ENCODE assay signal across 8 mouse cellular contexts in the genomic region with DNA sequence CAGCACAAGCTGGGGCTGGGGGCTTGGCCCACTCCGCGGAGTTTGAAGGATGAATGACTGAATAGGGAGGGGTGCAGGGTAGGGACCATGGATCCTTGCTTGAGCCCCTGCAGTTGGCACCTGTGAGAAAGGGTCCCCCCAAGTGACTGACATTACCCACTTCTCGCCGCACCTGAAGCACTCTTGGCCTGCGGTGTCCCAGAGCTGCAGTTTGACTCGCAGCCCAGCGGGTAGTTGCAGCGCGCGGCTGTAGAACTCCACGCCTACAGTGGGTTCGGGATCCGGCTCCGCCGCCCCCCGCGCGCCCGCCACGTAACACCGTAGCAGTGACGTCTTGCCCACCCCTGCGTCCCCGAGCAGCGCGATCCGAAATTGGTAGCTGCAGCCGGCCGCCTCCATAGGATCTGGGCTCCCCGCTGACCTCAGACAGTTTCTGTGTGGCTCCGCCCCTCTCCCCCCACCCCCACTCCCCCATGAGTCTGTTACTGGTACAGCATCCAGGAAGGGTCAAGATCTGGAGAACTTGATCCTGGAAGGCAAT. TPM values are rescaled to one million over a fixed set of nuclear protein-coding genes. Genes with fewer than 3 reads are reported as not detected.
A peak's percentile ranks its signal among the peaks of the same experiment; 100 is the strongest.
DNase-seq lines count a peak whose midpoint lies in the region; ATAC-seq and TF ChIP-seq lines count a peak whose summit lies in the region.

A gene (minus strand): TSS at position 447 of the 541 bp plus-strand sequence.

- no peaks in the 10 kb centered on the region for H3K27me3 ChIP-seq in hindbrain, postnatal 0 days (ENCODE audit: insufficient read depth, low read length)

- H3K36me3 ChIP-seq in hindbrain, postnatal 0 days (ENCODE audit: insufficient read depth, low read length), result no peaks in the 10 kb centered on the region

- H3K27ac ChIP-seq in hindbrain, postnatal 0 days, result peak within 1 kb of the TSS; percentile 51

- peak within 1 kb of the TSS; percentile 62 for H3K4me2 ChIP-seq in hindbrain, postnatal 0 days (ENCODE audit: low read depth, low read length)

- peak within 1 kb of the TSS; percentile 53 for H3K9ac ChIP-seq in hindbrain, postnatal 0 days (replicated peaks; ENCODE audit: low read length)

- ATAC-seq in activated CD4-positive, CD25-positive, alpha-beta regulatory T cell, adult 4 months, result peak; percentile 67
- peak; percentile 87 for ATAC-seq in hindbrain, postnatal 0 days
- ATAC-seq in megakaryocyte-erythroid progenitor cell, adult 5-6 weeks (replicated peaks; ENCODE audit: low FRiP score, low TSS enrichment, poor library complexity, severe bottlenecking), result peak; percentile 73

- no peaks in the 10 kb centered on the region for H3K4me1 ChIP-seq in hindbrain, postnatal 0 days (ENCODE audit: insufficient read depth, low read length)

- intact Hi-C loops in gastrocnemius, postnatal 14 days (cut with DNase I; ENCODE audit: low total_unique reads), result no loop called here
- intact Hi-C loops in left cerebral cortex, postnatal 36 days (cut with DNase I), result loop anchor here (10.0 kb wide), 1 partner anchor 212 kb away; a partner anchor contains a TSS

- H3K9me3 ChIP-seq in hindbrain, postnatal 0 days (ENCODE audit: low read length), result no peaks in the 10 kb centered on the region

- peak within 1 kb of the TSS; percentile 43 for H3K4me3 ChIP-seq in hindbrain, postnatal 0 days (ENCODE audit: low read length)

- no peak; the same call in 1 of the 2 replicates for TF ChIP-seq CTCF in hindbrain, postnatal 0 days (IDR thresholded peaks at IDR 0.05; ENCODE audit: low read depth)

- DNase-seq in embryo, embryonic 10 days (ENCODE audit: low spot score), result peak; percentile 76
- DNase-seq in gastrocnemius, postnatal 14 days, result peak; percentile 54
- DNase-seq in hindbrain, postnatal 0 days (ENCODE audit: low spot score), result peak; percentile 71
- peak; percentile 64 to 78 for DNase-seq in left cerebral cortex, postnatal 36 days (ENCODE audit: low spot score in 2 of 2)
- peak; percentile 59 for DNase-seq in right cerebral cortex, postnatal 4 days
- peak; percentile 52 to 72 for DNase-seq in urinary bladder, postnatal 4 days (ENCODE audit: low spot score in 2 of 2)

- WGBS in hindbrain, postnatal 0 days, result 1% methylated on average over 31 of the region's 31 CpGs

RNA-seq across cellular contexts. Expression of the gene that starts here (rescaled TPM):
- not detected for polyA plus RNA-seq in activated CD4-positive, CD25-positive, alpha-beta regulatory T cell, adult 4 months (2017; shearing (Covaris generic))
- total RNA-seq in gastrocnemius, postnatal 14 days (2021), result under 1 TPM in 1 of 2 experiments, not detected in 1; 0.94 TPM
- 4.9 and 5.4 TPM in 2 replicates for total RNA-seq in hindbrain, postnatal 0 days (2014; rRNA removed)
- 5.1 and 5.9 TPM in 2 replicates for polyA plus RNA-seq in hindbrain, postnatal 0 days (2015; fragmentation: Nextera tagmentation; extraction: Ambion mirVana)
- 1 to 10 TPM; 1.5 to 2.8 TPM for total RNA-seq in left cerebral cortex, postnatal 36 days (2021)
- not detected in 2 replicates for total RNA-seq in megakaryocyte-erythroid progenitor cell, adult 5-6 weeks (2014; fragmentation: Nextera tagmentation)
- total RNA-seq in megakaryocyte-erythroid progenitor cell, adult 5-6 weeks (2017), result not detected in 2 replicates

Comparison
In these comparisons a context has a peak if more than half of its experiments do, and no peak if none do; other contexts are left out.
1. Peak in every context shown above with its lines: DNase-seq, ATAC-seq, H3K4me3 ChIP-seq and H3K27ac ChIP-seq.
2. Peak in ATAC-seq in activated CD4-positive, CD25-positive, alpha-beta regulatory T cell, adult 4 months; RNA of the gene not detected or under 1 TPM.
3. Peak in DNase-seq in gastrocnemius, postnatal 14 days; RNA of the gene not detected or under 1 TPM.
4. Peak in ATAC-seq in megakaryocyte-erythroid progenitor cell, adult 5-6 weeks; RNA of the gene not detected or under 1 TPM.